Mouse (Mus musculus) heart, adult 2 months (tissue): ENCODE measurements around the gene Arhgef10l. TPM values are rescaled to one million over a fixed set of nuclear protein-coding genes. Genes with fewer than 3 reads are reported as not detected.

Experiments
- DNase-seq, 2 experiments: peaks; one replicate each; pipeline ENCODE4 v3.0.0; 2021
- H3K27ac ChIP-seq: fragments of 200-600 bp; 2 replicates; pipeline ENCODE4 v1.8.1; 2022
- H3K27me3 ChIP-seq: fragments of 200-500 bp; 2 replicates; pipeline ENCODE4 v1.6.1; 2012; ENCODE audit warnings: mild to moderate bottlenecking, low read length, inconsistent platforms, mixed read lengths; ENCODE audit not compliant: control insufficient read depth, insufficient read depth
- H3K36me3 ChIP-seq: fragments of 200-500 bp; 2 replicates; pipeline ENCODE4 v1.6.1; 2012; ENCODE audit warnings: low read length, inconsistent platforms; ENCODE audit not compliant: control insufficient read depth, insufficient read depth
- H3K4me1 ChIP-seq: fragments of 200-500 bp; 2 replicates; pipeline ENCODE4 v1.6.1; 2011; ENCODE audit warnings: low read length; ENCODE audit not compliant: control insufficient read depth, insufficient read depth
- H3K4me3 ChIP-seq: fragments of 200-600 bp; 2 replicates; pipeline ENCODE4 v1.8.1; 2022
- H3K79me2 ChIP-seq: fragments of 200-500 bp; replicated peaks from 2 replicates; pipeline ENCODE4 v1.6.1; 2012; ENCODE audit warnings: mild to moderate bottlenecking, inconsistent platforms, low read length, moderate library complexity, mixed read lengths; ENCODE audit not compliant: control insufficient read depth, insufficient read depth
- H3K9ac ChIP-seq: fragments of 200-500 bp; 2 replicates; pipeline ENCODE4 v1.6.1; 2012; ENCODE audit warnings: low read depth, mild to moderate bottlenecking, control low read depth, inconsistent platforms, low read length, mixed read lengths
- CTCF ChIP-seq: fragments of 200-600 bp; IDR thresholded peaks from 2 replicates; pipeline ENCODE4 v1.8.1; 2022; ENCODE audit warnings: antibody characterized with exemption, mild to moderate bottlenecking, moderate library complexity
- EP300 ChIP-seq: fragments of 200-500 bp; IDR thresholded peaks from 2 replicates; pipeline ENCODE4 v1.6.1; 2011; ENCODE audit warnings: low read depth, low read length, control low read depth; ENCODE audit not compliant: insufficient read depth
- POLR2A ChIP-seq: fragments of 200-500 bp; IDR thresholded peaks from 2 replicates; pipeline ENCODE4 v1.6.1; 2011; ENCODE audit warnings: mild to moderate bottlenecking, low read depth, low read length, control low read depth; ENCODE audit not compliant: insufficient read depth
- WGBS: fragments of 180-500 bp; shearing (Covaris S2); methylation state at CpG from one replicate; pipeline ENCODE4 v1.1.7; 2018; 5-methylcytosine and 5-hydroxymethylcytosine counted together
- intact Hi-C: fragments of 180-260 bp; cut with DNase I; formaldehyde crosslinking; loops from one replicate; pipeline ENCODE4 v1.15.1; 2025
- long read RNA-seq: library from polyadenylated mRNA; stranded (forward); transcript quantifications from one replicate; pipeline ENCODE4 v2.0.0, GENCODE M21; 2021
- polyA plus RNA-seq: library from polyadenylated mRNA; depleted of rRNA; stranded (reverse); fragments of >200 nt; gene quantifications from 2 replicates; pipeline ENCODE4 v1.2.3, GENCODE M21; 2012; rRNA removed
- total RNA-seq, 2 experiments: library from RNA; stranded (reverse); gene quantifications; 2 replicates each; pipeline ENCODE4 v1.2.3; 2021

Gene Arhgef10l
- total RNA-seq: 10 to 100 TPM; 61.0 to 74.4 TPM
- 54.7 and 75.6 TPM in 2 replicates for polyA plus RNA-seq
- long read RNA-seq, full-length matches to known transcripts: 17 of 109 reads
- long read RNA-seq, partial matches to known transcripts: 26 of 109 reads
- long read RNA-seq, other reads (novel, unspliced or antisense): 66 of 109 reads

- H3K36me3 ChIP-seq: no peaks in the 10 kb centered on the region
- 46% methylated on average over 11 of the region's 11 CpGs for WGBS
- no peak within 1 kb of the TSS for H3K4me3 ChIP-seq
- H3K4me1 ChIP-seq: peaks cover 6% of the 10 kb centered on the region
- intact Hi-C loops: no loop called here
- H3K27me3 ChIP-seq: no peaks in the 10 kb centered on the region
- no peak within 1 kb of the TSS for H3K27ac ChIP-seq
- H3K9ac ChIP-seq: no peak within 1 kb of the TSS
- no peaks in the 10 kb centered on the region for H3K79me2 ChIP-seq
- TF ChIP-seq EP300 (no peak), CTCF (no peak), POLR2A (no peak)
- peak in 1 of 2 experiments; percentile 39 for DNase-seq
Observed at GRCm38 (mm10) chr4:140665760-140666159, at the start of gene Arhgef10l. TSS of gene Arhgef10l (minus strand) at chr4:140666012.

GRCm38 (mm10) chr4:140714586-140714985 is 48.8 kb upstream of the Arhgef10l start:
- H3K36me3 ChIP-seq: no peaks in the 10 kb centered on the region
- no peak overlapping the region for H3K27ac ChIP-seq
- H3K9ac ChIP-seq: no peak overlapping the region
- H3K79me2 ChIP-seq: no peaks in the 10 kb centered on the region
- intact Hi-C loops: loop anchor here (1.0 to 10.0 kb wide), 2 partner anchors 35 to 430 kb away; partner anchors contain the start of gene Fbxo42
- WGBS: 76% methylated on average over 5 of the region's 5 CpGs
- no peak overlapping the region for H3K4me3 ChIP-seq
- DNase-seq: no peak
- no peaks in the 10 kb centered on the region for H3K27me3 ChIP-seq
- TF ChIP-seq CTCF (no peak), POLR2A (no peak), EP300 (no peak)
- H3K4me1 ChIP-seq: peaks cover 3% of the 10 kb centered on the region

- TF ChIP-seq CTCF (peak; percentile 99), EP300 (peak; percentile 93), POLR2A (peak; percentile 28; the same call in 1 of the 2 replicates)
- DNase-seq: peak; percentile 92 to 93
- no peak overlapping the region for H3K9ac ChIP-seq
- H3K36me3 ChIP-seq: no peaks in the 10 kb centered on the region
- H3K4me3 ChIP-seq: no peak overlapping the region
- H3K79me2 ChIP-seq: no peaks in the 10 kb centered on the region
- H3K27ac ChIP-seq: peak overlapping the region; percentile 46; the same call in 1 of the 2 replicates
- peaks cover 3% of the 10 kb centered on the region for H3K4me1 ChIP-seq
- no peaks in the 10 kb centered on the region for H3K27me3 ChIP-seq
- intact Hi-C loops: loop anchor here (1.0 to 10.0 kb wide), 3 partner anchors 29 to 431 kb away; partner anchors contain the start of gene Fbxo42
- WGBS: 38% methylated on average over 29 of the region's 29 CpGs
Observed at GRCm38 (mm10) chr4:140713480-140714365, 47.9 kb upstream of the Arhgef10l start.

DNA sequence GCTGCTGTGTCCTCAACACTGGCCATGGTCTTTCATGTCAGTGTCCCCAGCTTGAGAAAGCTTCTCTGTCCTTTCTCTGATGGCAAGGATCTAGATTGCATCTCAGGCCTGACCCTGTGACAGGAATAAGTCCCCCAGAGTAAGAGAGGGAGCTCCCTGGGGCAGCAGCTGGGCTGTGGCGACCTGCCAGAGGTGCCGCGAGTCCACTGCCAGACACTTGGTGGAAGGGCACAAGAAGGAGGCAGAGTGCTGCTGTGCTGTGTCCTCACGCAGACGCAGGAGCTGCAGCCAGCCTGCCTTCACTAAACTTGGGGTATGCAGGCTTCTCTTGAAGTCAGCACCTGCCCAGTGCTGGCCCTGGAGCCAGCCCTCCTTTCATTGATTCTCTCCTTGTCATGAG is 45.5 kb upstream of the Arhgef10l start:
- Histone ChIP-seq H3K4me3 (no peak overlapping the region), H3K4me1 (peaks cover 3% of the 10 kb centered on the region), H3K36me3 (no peaks in the 10 kb centered on the region), H3K27me3 (no peaks in the 10 kb centered on the region), H3K79me2 (no peaks in the 10 kb centered on the region), H3K27ac (no peak overlapping the region), H3K9ac (no peak overlapping the region)
- TF ChIP-seq CTCF (no peak), EP300 (no peak), POLR2A (no peak)
- DNase-seq: peak; percentile 42 to 50
- 58% methylated on average over 5 of the region's 5 CpGs for WGBS
- intact Hi-C loops: loop anchor here (10.0 kb wide), 1 partner anchor 433 kb away; the partner anchor contains the start of gene Fbxo42

DNA sequence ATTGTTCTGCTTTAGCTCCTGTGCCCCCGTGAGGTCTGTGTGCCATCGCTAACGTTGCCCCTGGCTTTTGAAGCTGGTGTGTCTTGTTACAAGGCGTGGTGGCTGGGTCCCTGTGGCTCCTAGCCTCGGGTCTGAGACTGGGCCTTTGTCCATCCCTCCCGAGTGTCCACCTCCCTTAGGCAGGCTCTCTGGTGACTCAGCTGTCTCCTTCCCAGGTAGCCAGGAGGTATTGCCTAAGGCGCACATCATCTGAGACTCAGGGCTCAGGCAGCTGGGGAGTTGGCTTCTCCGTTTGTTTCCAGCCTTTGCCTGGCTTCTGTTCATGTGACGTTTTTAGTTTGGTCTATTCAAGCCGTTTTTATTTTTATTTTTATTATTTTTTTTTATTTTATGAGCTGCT is 45.0 kb upstream of the Arhgef10l start:
- H3K36me3 ChIP-seq: no peaks in the 10 kb centered on the region
- no peak overlapping the region for H3K27ac ChIP-seq
- 77% methylated on average over 10 of the region's 10 CpGs for WGBS
- no peak overlapping the region for H3K9ac ChIP-seq
- no peak for DNase-seq
- peaks cover 3% of the 10 kb centered on the region for H3K4me1 ChIP-seq
- intact Hi-C loops: loop anchor here (10.0 kb wide), 1 partner anchor 434 kb away; the partner anchor contains the start of gene Fbxo42
- H3K4me3 ChIP-seq: no peak overlapping the region
- TF ChIP-seq POLR2A (no peak), EP300 (no peak), CTCF (no peak)
- H3K27me3 ChIP-seq: no peaks in the 10 kb centered on the region
- H3K79me2 ChIP-seq: no peaks in the 10 kb centered on the region

- WGBS: 91% methylated on average over 10 of the region's 10 CpGs
- Histone ChIP-seq H3K36me3 (no peaks in the 10 kb centered on the region), H3K4me1 (peaks cover 3% of the 10 kb centered on the region), H3K4me3 (no peak overlapping the region), H3K27ac (no peak overlapping the region), H3K79me2 (no peaks in the 10 kb centered on the region), H3K9ac (no peak overlapping the region), H3K27me3 (no peaks in the 10 kb centered on the region)
- no peak for DNase-seq
- no peak for TF ChIP-seq CTCF
- no peak for TF ChIP-seq EP300
- no peak for TF ChIP-seq POLR2A
- intact Hi-C loops: loop anchor here (10.0 kb wide), 1 partner anchor 435 kb away; the partner anchor contains the start of gene Fbxo42
Observed at GRCm38 (mm10) chr4:140709617-140710016, 43.8 kb upstream of the Arhgef10l start.
